Mouse (Mus musculus) heart, postnatal 4 days (tissue): ENCODE results near the gene Trak2. TPM values are rescaled to one million over a fixed set of nuclear protein-coding genes. Genes with fewer than 3 reads are reported as not detected.
"Not testable (repeated sequence)": the region's sequence is repeated elsewhere in the genome, so short reads cannot be mapped to it uniquely, and the experiment has no call there.

Experiments
- DNase-seq: peaks from one replicate; pipeline ENCODE4 v3.0.0; 2021
- total RNA-seq, 2 experiments: library from RNA; stranded (reverse); gene quantifications; 2 replicates each; pipeline ENCODE4 v1.2.3; 2021

Gene Trak2
- total RNA-seq, 2 experiments from 2014 or later, result 149 to 154 TPM

GRCm38 (mm10) chr1:58885646-58886045, 87.6 kb downstream of the Trak2 start:
- no peak for DNase-seq

DNA sequence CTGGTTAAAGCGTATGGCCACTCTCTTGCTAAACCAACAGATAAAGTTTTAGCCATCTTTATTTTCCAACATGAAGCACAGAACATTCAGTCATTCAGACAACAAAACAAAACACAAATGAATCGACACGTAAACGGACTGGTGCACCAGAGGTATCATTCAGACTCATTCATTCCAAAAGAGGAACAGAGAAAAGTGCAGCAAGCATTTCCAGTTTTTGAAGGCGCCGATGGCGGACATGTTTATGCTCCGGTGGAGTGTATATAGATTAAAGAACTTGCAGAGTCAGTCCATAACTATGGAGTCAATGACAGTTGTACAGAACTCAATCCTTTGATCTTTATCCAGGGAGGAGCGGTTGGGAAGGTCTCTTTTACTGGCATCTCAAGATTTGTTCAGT, 90.0 kb downstream of the Trak2 start:
- not testable (repeated sequence) for DNase-seq

DNA sequence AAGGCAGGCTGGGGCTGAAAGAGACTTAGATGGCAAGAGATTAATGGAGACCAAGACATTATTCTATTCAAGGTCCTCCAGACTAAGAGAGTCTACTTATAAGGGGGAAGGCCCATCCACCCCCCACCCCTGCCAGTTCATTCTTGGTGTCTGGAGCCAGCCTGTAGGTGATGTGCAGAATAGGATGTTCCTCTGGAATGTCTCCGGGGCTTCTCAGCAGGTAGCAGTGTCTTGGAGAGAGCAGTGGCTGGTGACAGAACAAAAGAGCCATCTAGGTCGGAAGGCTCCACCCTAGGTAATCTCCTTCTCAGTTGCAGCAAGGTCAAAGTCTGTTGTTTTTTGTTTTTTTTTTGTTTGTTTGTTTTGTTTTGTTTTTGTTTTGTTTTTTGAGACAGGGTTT, 93.9 kb downstream of the Trak2 start:
- not testable (repeated sequence) for DNase-seq

DNA sequence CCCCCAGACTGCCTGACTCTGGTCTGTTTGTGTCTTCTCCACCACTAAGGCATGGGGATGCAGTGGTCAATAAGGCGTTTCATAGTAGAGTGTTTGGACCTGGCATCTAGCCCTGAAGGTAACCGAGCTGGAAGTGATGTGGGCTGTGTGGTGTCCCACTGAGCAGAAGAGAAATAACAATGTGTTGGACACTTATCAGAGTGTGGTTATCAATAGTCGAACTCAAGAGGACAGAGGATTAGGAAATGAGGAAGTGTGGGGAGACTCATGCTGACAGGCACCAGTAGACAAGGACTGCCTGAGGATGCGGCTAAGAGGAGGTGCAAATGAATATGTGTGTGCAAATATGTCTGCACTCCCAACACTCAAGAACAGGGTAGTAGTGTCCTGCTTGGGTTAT, 96.7 kb downstream of the Trak2 start:
- DNase-seq, result not testable (repeated sequence)

DNA sequence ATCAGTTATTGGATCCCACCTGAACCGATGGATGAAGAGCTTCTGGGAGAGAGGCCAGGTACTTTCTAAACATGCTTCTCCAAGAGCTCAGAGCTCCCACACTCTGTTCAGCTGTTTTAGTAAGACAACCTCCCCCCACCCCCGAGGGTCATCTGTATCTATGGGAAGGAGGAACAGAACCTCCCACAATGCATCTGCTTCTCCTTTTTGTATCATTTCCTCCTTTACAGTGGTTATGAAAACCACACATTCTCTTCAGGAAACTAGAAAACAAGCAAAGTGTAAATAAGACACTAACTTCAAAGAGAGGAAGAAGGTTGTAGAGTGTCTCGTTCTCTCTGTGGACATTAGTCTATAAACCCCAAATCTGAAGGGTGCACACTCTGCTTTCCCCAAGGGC, 112.6 kb downstream of the Trak2 start:
- DNase-seq, result not testable (repeated sequence)

- not testable (repeated sequence) for DNase-seq
Observed at GRCm38 (mm10) chr1:58859738-58860365, 113.4 kb downstream of the Trak2 start.

- DNase-seq, result not testable (repeated sequence)
Observed at GRCm38 (mm10) chr1:58859131-58859530, 114.1 kb downstream of the Trak2 start.

DNA sequence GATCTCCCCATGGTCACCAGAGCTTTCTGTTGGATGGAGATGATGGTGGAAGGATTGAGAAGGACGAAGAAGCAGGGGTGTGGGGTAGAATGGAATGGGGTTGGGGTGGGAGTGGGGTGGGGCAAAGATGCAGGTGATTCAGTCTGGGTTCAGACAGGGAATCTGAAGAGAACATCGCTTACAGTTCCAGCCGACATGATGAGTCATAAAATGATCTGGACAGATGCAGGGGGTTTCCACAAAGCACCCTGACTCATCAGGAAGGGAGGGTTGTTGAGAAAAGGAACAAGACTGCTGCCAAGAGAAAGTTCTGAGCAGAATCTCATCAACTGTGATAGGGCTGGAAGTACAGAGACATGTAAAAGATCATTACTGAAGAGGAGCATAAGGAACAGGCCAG, 116.4 kb downstream of the Trak2 start:
- DNase-seq, result not testable (repeated sequence)

Other genes with a start within 250 kb of the Trak2 start
- gene Casp8, start 178.1 kb downstream of the Trak2 start, total RNA-seq, result 10 to 100 TPM; 15.7 to 16.5 TPM
- gene Stradb, start 92 bp upstream of the Trak2 start, total RNA-seq, result 10 to 100 TPM; 28.4 to 31.7 TPM
- not detected for gene C2cd6, start 121.5 kb upstream of the Trak2 start, total RNA-seq
- gene Tmem237, start 147.0 kb upstream of the Trak2 start, total RNA-seq, result 1 to 10 TPM; 5.2 to 7.3 TPM
- under 1 TPM; 0.16 to 0.17 TPM for gene Mpp4, start 190.0 kb upstream of the Trak2 start, total RNA-seq